Mouse (Mus musculus): ENCODE data around the gene Arntl2. TPM values are rescaled to one million over a fixed set of nuclear protein-coding genes. Genes with fewer than 3 reads are reported as not detected.

The Arntl2 gene
- total RNA-seq, 1 experiment from 2014 or later: 0.93 TPM

DNA sequence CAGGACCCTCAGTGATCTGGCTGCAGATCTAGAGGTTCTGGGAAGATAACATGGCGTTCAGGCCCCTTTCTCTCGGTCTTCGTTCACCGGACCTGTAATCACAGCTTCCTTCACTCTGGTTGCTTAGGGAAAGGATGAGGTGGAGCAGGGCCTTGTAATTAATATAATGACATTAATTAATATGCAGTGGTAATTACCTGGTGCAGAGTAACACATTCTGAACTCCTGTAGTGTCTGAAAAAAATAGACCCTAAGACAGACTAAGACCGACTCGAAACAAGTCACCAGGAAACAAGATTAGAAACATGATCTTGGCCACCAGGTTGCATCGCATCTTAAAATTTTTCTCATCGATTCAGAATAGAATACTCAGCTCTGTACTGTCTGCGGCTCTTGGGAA lies 84.0 kb downstream of the Arntl2 start:
- ATAC-seq (ENCODE audit: extremely low read depth, insufficient number of reproducible peaks, low FRiP score, poor library complexity, severe bottlenecking): no peak

DNA sequence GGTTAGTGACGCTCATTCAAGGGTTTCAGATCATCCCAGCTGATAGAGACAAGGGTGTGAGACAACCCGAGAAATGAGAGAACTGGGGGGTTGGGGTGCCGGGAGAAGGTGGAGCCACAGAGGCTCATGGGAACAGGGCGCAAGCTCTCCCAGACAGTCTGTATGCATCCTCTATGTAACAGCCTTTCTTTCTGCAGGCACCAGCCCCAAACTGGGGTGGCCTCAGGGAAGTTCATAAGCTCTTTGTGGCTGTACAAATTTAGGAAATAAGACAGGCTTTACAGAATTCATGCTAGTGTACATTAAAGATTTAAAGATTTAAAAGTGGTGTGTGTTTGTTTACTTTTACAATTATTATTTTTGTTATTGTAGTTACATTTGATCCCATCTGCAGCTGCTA lies 84.4 kb downstream of the Arntl2 start:
- no peak for ATAC-seq (ENCODE audit: extremely low read depth, insufficient number of reproducible peaks, low FRiP score, poor library complexity, severe bottlenecking)

DNA sequence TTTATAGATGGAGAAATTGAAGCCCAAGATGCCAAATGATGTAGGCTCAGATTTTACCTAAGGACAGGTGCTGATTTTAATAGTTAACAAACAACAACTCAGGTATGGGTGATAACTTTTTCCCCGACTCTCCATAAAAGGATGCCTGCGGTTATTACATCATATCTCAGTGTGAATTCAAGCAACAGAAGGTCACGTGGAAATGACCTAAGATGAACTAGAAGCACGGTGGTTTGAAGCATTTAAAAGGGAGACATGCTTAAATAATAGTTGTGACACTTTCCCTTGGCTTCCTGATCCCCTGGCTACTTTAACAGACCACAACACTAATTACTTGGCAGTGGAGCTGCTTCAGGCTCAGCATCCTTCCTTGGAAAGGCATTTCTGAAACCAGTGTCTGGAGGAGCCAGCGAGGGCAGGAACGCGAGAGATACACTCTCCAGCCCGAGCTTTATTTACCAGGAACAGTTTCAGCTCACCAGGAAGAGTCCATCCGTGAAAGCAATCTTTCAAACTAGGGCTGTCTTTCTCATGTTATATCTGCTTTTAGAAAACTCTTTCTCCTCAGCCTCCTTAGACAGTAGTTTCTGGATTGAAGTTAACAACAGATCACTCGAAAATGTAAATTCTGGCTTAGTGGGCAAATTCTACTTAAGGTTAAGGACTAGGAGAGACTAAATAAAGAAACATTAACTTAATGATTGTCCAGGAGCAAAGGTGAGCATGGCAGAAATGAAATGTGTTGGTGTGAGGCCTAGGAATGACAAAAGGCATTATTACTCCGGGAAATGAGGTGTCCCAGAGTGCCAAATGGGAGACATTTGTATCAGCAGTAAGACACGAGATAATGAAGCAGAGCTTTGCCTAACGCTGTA lies 86.3 kb downstream of the Arntl2 start:
- no peak for ATAC-seq (ENCODE audit: extremely low read depth, insufficient number of reproducible peaks, low FRiP score, poor library complexity, severe bottlenecking)

Other genes with a start within 250 kb of the Arntl2 start
- 183 and 186 TPM in 2 replicates for gene Fgfr1op2, start 218.9 kb upstream of the Arntl2 start, total RNA-seq (2017)
- gene Ints13, start 218.2 kb upstream of the Arntl2 start, total RNA-seq (2017): 95.9 and 100 TPM in 2 replicates
- 49.5 and 51.7 TPM in 2 replicates for gene Med21, start 153.5 kb upstream of the Arntl2 start, total RNA-seq (2017)
- 9.3 and 9.6 TPM in 2 replicates for gene Tm7sf3, start 153.2 kb upstream of the Arntl2 start, total RNA-seq (2017)
- gene Stk38l, start 71.1 kb upstream of the Arntl2 start, total RNA-seq (2017): 11.8 and 13.4 TPM in 2 replicates
- gene Smco2, start 54.0 kb downstream of the Arntl2 start, total RNA-seq (2017): not detected in 2 replicates
- 4.5 and 4.9 TPM in 2 replicates for gene Ppfibp1, start 92.4 kb downstream of the Arntl2 start, total RNA-seq (2017)
- not detected in 2 replicates for gene 1700034J05Rik, start 158.4 kb downstream of the Arntl2 start, total RNA-seq (2017)
- gene Rep15, start 236.5 kb downstream of the Arntl2 start, total RNA-seq (2017): 0.49 and 0.70 TPM in 2 replicates
- 40.4 and 46.9 TPM in 2 replicates for gene Mrps35, start 246.7 kb downstream of the Arntl2 start, total RNA-seq (2017)